Mouse (Mus musculus): Measurements from ENCODE around the gene Pank1. TPM values are rescaled to one million over a fixed set of nuclear protein-coding genes. Genes with fewer than 3 reads are reported as not detected.

Pank1 gene
- polyA plus RNA-seq, 1 experiment from 2014 or later = 7.0 TPM

- Histone ChIP-seq H3K9ac (ENCODE audit: low read length) (no peak overlapping the region), H3K27me3 (replicated peaks; ENCODE audit: control insufficient read depth, insufficient read depth, low read length) (no peaks in the 10 kb centered on the region), H3K9me3 (replicated peaks; ENCODE audit: control insufficient read depth, low read length) (no peaks in the 10 kb centered on the region), H3K4me3 (ENCODE audit: low read depth, low read length) (no peak overlapping the region), H3K27ac (ENCODE audit: low read depth, low read length) (no peak overlapping the region), H3K36me3 (ENCODE audit: control insufficient read depth, insufficient read depth, low read length) (no peaks in the 10 kb centered on the region), H3K4me2 (ENCODE audit: low read length) (no peak overlapping the region), H3K4me1 (ENCODE audit: control insufficient read depth, insufficient read depth, low read length) (no peaks in the 10 kb centered on the region)
- DNase-seq (ENCODE audit: low spot score) (no peak), ATAC-seq (no peak)
- 89% methylated on average over 1 of the region's 1 CpGs for WGBS
Observed at GRCm38 (mm10) chr19:34758754-34759153, 120.5 kb downstream of the Pank1 start.

MicroRNAs encoded within 50 kb of the gene (microRNA counts, 519-probe panel; counts per million panel counts)
- microRNA mmu-miR-107 = 5,288 counts per million, percentile 82 among the panel's probes with 10 or more counts

Small RNA genes lying within 50 kb of the gene (microRNA-seq; reads per million reads assigned to microRNA genes)
- gene Mir107 = 1,905 reads per million, percentile 85 among the genes with 10 or more reads in this experiment

Other genes with a start within 250 kb of the Pank1 start
- gene Ifit1bl2, start 238.7 kb downstream of the Pank1 start, polyA plus RNA-seq (2014; fragmentation: Nextera tagmentation; extraction: Ambion mirVana) = 0.10 and 0.41 TPM in 2 replicates
- gene Ifit1, start 238.6 kb downstream of the Pank1 start, polyA plus RNA-seq (2014; fragmentation: Nextera tagmentation; extraction: Ambion mirVana) = 0.38 TPM in 1 of 2 replicates, not detected in the other
- 2.6 and 3.3 TPM in 2 replicates for gene Slc16a12, start 132.2 kb downstream of the Pank1 start, polyA plus RNA-seq (2014; fragmentation: Nextera tagmentation; extraction: Ambion mirVana)
- 30.8 and 32.9 TPM in 2 replicates for gene Kif20b, start 42.9 kb upstream of the Pank1 start, polyA plus RNA-seq (2014; fragmentation: Nextera tagmentation; extraction: Ambion mirVana)

Data from forebrain, embryonic 14.5 days (tissue).